Mouse (Mus musculus) kidney, adult 2 months (tissue): ENCODE results near the gene Tor1a. TPM values are rescaled to one million over a fixed set of nuclear protein-coding genes. Genes with fewer than 3 reads are reported as not detected.
A peak's percentile ranks its signal among the peaks of the same experiment; 100 is the strongest.

Experiments
- DNase-seq: peaks from one replicate; pipeline ENCODE4 v3.0.0; 2021
- H3K27ac ChIP-seq: fragments of 200-500 bp; 2 replicates; pipeline ENCODE4 v1.5.1; 2012; ENCODE audit warnings: low read depth, low read length, control low read depth, inconsistent platforms; ENCODE audit not compliant: insufficient read depth
- H3K27me3 ChIP-seq: fragments of 200-500 bp; replicated peaks from 2 replicates; pipeline ENCODE4 v1.6.1; 2012; ENCODE audit warnings: mild to moderate bottlenecking, moderate library complexity, low read length, inconsistent platforms; ENCODE audit not compliant: control insufficient read depth, insufficient read depth
- H3K36me3 ChIP-seq: fragments of 200-500 bp; 2 replicates; pipeline ENCODE4 v1.6.1; 2012; ENCODE audit warnings: mild to moderate bottlenecking, moderate library complexity, low read length, inconsistent platforms; ENCODE audit not compliant: control insufficient read depth, insufficient read depth
- H3K4me1 ChIP-seq: fragments of 200-500 bp; 2 replicates; pipeline ENCODE4 v1.6.1; 2011; ENCODE audit warnings: low read length; ENCODE audit not compliant: control insufficient read depth, insufficient read depth
- H3K4me3 ChIP-seq: fragments of 200-500 bp; 2 replicates; pipeline ENCODE4 v1.5.1; 2011; ENCODE audit warnings: mild to moderate bottlenecking, low read depth, low read length, control low read depth; ENCODE audit not compliant: insufficient read depth
- CTCF ChIP-seq: fragments of 200-500 bp; conservative IDR thresholded peaks from 2 replicates; pipeline ENCODE4 v1.5.1; 2011; ENCODE audit warnings: low read depth, mild to moderate bottlenecking, control low read depth, low read length, moderate library complexity, mixed read lengths; ENCODE audit not compliant: insufficient read depth, insufficient read length
- POLR2A ChIP-seq: fragments of 200-500 bp; IDR thresholded peaks from one replicate; pipeline ENCODE4 v1.6.1; 2011; ENCODE audit warnings: low read depth, low read length, control low read depth
- WGBS: fragments of 180-500 bp; shearing (Covaris S2); methylation state at CpG from one replicate; pipeline ENCODE4 v1.1.7; 2018; 5-methylcytosine and 5-hydroxymethylcytosine counted together
- polyA plus RNA-seq: library from polyadenylated mRNA; depleted of rRNA; stranded (reverse); fragments of >200 nt; gene quantifications from 2 replicates; pipeline ENCODE4 v1.2.3, GENCODE M21; 2012

Gene Tor1a
- polyA plus RNA-seq, 1 experiment, result 40.8 TPM

GRCm38 (mm10) chr2:30928893-30929482 lies 38.7 kb downstream of the Tor1a start:
- H3K36me3 ChIP-seq, result no peaks in the 10 kb centered on the region
- H3K27ac ChIP-seq, result no peak overlapping the region
- TF ChIP-seq CTCF (no peak), POLR2A (no peak)
- H3K27me3 ChIP-seq, result no peaks in the 10 kb centered on the region
- no peak for DNase-seq
- H3K4me3 ChIP-seq, result peak overlapping the region; percentile 5; the same call in 1 of the 2 replicates
- 23% methylated on average over 12 of the region's 12 CpGs for WGBS
- H3K4me1 ChIP-seq, result peaks cover 8% of the 10 kb centered on the region; the same call in 1 of the 2 replicates

- peaks cover 8% of the 10 kb centered on the region; the same call in 1 of the 2 replicates for H3K4me1 ChIP-seq
- H3K27ac ChIP-seq, result no peak overlapping the region
- no peak overlapping the region for H3K4me3 ChIP-seq
- DNase-seq, result peak; percentile 81
- no peaks in the 10 kb centered on the region for H3K27me3 ChIP-seq
- 27% methylated on average over 14 of the region's 14 CpGs for WGBS
- TF ChIP-seq POLR2A (no peak), CTCF (peak; percentile 89)
- H3K36me3 ChIP-seq, result no peaks in the 10 kb centered on the region
Measured at GRCm38 (mm10) chr2:30927844-30928628, 39.7 kb downstream of the Tor1a start.

- Histone ChIP-seq H3K36me3 (no peaks in the 10 kb centered on the region), H3K27ac (no peak overlapping the region), H3K27me3 (no peaks in the 10 kb centered on the region), H3K4me3 (no peak overlapping the region), H3K4me1 (peaks cover 8% of the 10 kb centered on the region; the same call in 1 of the 2 replicates)
- 65% methylated on average over 9 of the region's 9 CpGs for WGBS
- no peak for DNase-seq
- TF ChIP-seq POLR2A, result no peak
- no peak for TF ChIP-seq CTCF
Measured at GRCm38 (mm10) chr2:30927151-30927781, 40.5 kb downstream of the Tor1a start.

- Histone ChIP-seq H3K27me3 (no peaks in the 10 kb centered on the region), H3K27ac (no peak overlapping the region)
Measured at GRCm38 (mm10) chr2:30926381-30926780, 41.4 kb downstream of the Tor1a start.

GRCm38 (mm10) chr2:30925181-30925580 lies 42.6 kb downstream of the Tor1a start:
- Histone ChIP-seq H3K4me3 (no peak overlapping the region), H3K27ac (no peak overlapping the region), H3K27me3 (no peaks in the 10 kb centered on the region), H3K36me3 (no peaks in the 10 kb centered on the region), H3K4me1 (peaks cover 8% of the 10 kb centered on the region; the same call in 1 of the 2 replicates)
- WGBS, result 82% methylated on average over 4 of the region's 4 CpGs
- DNase-seq, result no peak
- TF ChIP-seq POLR2A (no peak), CTCF (no peak)

More at GRCm38 (mm10) chr2:30926381-30926780, 41.4 kb downstream of the Tor1a start:
- no peak for DNase-seq
- Histone ChIP-seq H3K4me1 (peaks cover 8% of the 10 kb centered on the region; the same call in 1 of the 2 replicates), H3K4me3 (no peak overlapping the region), H3K36me3 (no peaks in the 10 kb centered on the region)
- 72% methylated on average over 4 of the region's 4 CpGs for WGBS
- TF ChIP-seq POLR2A (no peak), CTCF (no peak)

- 69% methylated on average over 3 of the region's 3 CpGs for WGBS
- H3K36me3 ChIP-seq, result no peaks in the 10 kb centered on the region
- no peak for DNase-seq
- no peak for TF ChIP-seq CTCF
- no peak for TF ChIP-seq POLR2A
- no peak overlapping the region for H3K4me3 ChIP-seq
- H3K27ac ChIP-seq, result no peak overlapping the region
- H3K4me1 ChIP-seq, result no peaks in the 10 kb centered on the region
- H3K27me3 ChIP-seq, result no peaks in the 10 kb centered on the region
Measured at GRCm38 (mm10) chr2:30923099-30923498, 44.6 kb downstream of the Tor1a start.

GRCm38 (mm10) chr2:30920216-30920615 lies 47.5 kb downstream of the Tor1a start:
- WGBS, result 45% methylated on average over 7 of the region's 7 CpGs
- DNase-seq, result no peak
- H3K27me3 ChIP-seq, result no peaks in the 10 kb centered on the region
- H3K4me1 ChIP-seq, result no peaks in the 10 kb centered on the region
- H3K36me3 ChIP-seq, result no peaks in the 10 kb centered on the region
- no peak overlapping the region for H3K27ac ChIP-seq
- TF ChIP-seq POLR2A (no peak), CTCF (no peak)
- no peak overlapping the region for H3K4me3 ChIP-seq
